Mouse (Mus musculus): ENCODE measurements around the gene Olfr1437.
"Not testable (repeated sequence)": the region's sequence is repeated elsewhere in the genome, so short reads cannot be mapped to it uniquely, and the experiment has no call there.

Olfr1437 gene

DNA sequence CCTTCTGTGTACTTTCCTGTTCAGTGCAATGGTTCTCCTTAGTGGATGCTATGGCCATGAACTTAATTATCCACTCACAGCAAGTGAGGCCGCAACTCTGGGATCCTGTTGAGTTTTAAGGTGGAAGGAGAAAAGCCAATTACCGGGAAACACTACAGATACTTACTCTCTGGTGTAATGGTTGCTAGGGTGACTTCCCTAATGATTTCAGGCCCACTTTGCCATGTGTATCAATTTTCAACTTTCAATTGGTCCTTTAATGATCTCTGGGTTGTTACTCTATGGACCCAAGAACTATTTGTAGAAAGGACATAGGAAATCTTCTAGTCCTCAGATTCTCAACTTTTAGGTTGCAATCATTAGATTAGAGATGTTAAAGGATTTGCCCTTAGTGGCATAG lies at the start of gene Olfr1437:
Gene Olfr1437, minus strand, starts transcription at position 101 of the 400 bp plus-strand sequence.
- no peak for DNase-seq (ENCODE audit: low read depth, low spot score)

DNA sequence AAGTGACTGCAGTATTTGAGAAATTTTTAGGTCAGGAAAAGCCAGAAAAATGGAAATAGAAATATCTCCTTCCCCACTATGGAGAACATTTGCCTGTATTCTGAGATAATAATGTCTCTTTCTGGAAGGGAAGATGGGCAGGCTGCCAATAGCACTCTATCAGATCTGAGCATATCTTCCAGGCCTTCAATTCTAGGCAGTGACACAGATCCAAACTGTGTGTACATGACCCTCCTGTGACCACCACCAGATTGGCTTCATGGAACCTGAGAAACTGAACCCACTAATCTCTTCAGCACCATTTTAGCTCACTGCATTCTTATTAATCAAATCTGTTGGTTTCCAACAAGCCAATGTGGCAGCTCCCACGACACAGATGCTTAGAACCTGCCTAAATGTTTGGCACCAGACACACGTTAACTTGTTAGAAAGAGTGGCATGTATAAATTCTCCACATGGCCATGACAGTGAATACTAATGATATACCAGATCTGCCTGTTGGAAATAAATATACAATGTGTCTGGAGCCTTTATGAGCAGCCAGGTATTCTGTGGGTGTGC lies 49.6 kb upstream of the Olfr1437 start:
- no peak for DNase-seq (ENCODE audit: low read depth, low spot score)

DNA sequence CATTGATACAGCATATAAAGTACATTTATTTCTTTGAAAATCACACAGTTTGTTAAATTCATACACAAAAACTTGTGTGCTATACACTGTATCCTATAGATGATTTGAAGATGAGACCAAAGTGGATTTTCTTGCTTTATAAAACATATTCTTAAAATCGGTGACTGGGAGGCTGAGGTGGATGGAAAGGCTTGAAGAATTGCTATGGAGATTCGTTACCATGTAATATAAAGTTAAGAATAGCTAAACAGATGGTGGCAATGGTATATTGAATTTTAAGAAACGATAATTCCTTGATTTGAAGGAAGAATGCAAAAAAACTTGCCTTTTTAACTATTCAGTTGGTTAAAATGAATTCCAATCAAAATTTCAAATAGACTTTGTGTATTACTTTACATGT lies 48.1 kb upstream of the Olfr1437 start:
- no peak for DNase-seq (ENCODE audit: low read depth, low spot score)

DNA sequence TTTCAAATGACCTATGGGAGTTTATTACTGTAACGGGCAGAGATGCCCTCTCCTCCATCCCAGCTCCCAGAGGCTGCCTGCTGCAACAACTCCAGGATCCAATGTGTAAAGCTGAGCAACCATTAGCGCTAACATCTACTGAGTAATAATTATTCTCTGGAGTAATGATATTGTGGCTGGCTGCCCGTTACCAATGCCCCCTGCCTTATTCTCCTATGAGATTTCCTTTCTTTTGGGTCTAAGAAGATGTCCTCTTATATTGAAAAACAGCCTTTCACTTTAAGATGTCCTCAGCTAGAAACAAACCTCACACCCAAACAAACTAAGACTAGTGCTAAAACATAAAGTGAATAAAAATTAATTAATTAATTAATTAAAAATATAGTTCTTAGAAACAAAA lies 10.9 kb upstream of the Olfr1437 start, which contains the start of gene Olfr1438-ps1:
Gene Olfr1438-ps1, minus strand, starts transcription at position 101 of the 400 bp plus-strand sequence.
- DNase-seq (ENCODE audit: low read depth, low spot score) = no peak

DNA sequence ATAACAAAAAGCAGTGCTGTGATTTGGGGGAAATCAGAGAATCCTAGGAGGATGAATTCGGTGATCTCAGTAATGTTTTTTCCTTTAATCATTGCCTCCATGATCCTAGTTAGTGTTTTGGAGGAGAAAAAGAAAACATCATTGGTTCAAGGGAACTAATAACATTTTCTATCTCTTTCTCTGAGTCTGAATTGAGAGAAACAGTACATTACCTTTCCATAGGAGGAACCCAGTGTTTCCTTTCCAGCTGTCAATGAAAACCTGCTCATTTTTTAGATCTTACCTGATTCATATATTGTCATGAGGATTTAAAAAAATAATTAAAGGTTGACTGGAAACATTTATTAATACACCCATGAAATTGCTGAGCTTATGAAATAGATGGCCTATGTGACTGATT lies 25.9 kb downstream of the Olfr1437 start, which contains the start of gene Olfr1436:
Gene Olfr1436, minus strand, starts transcription at position 101 of the 400 bp plus-strand sequence.
- DNase-seq (ENCODE audit: low read depth, low spot score) = not testable (repeated sequence)

DNA sequence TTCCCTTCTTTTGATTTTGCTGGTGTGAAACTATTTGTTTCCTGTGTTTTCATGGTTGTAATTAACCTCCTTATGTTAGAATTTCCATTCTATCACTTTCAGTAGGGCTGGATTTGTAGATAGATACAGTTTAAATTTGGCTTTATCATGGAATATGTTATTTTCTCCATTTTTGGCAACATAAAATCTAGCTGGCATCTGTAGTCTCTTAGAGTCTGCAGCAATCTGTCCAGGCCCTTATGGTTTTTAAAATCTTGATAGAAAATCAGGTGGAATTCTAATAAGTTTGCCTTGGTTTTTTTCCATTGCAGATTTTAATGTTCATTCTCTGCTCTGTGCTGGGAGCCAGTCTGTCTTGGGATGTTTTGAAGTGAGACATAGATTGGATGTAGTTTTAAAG lies 31.9 kb downstream of the Olfr1437 start:
- DNase-seq (ENCODE audit: low read depth, low spot score) = no peak

DNA sequence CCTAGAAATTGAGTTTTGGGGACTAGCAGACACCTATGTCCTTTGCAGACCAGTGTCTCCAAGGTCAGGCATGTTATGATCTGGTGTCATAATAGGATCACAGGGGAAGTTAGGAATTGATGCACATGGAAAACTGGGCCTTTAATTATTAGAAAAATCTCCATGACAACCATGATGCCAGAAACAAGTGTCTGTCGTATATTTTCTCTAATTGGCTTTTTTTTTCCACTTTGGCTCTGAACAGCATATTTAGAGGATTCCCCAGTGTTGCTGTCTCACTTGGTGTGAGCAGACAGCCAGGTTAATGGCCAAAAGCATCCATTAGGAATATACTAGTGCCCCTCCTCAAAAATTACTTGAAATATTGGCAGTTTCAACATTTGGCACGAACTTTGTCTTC lies 45.3 kb downstream of the Olfr1437 start, which contains the start of gene Olfr1434:
Gene Olfr1434, plus strand, starts transcription at position 301 of the 400 bp plus-strand sequence.
- no peak for DNase-seq (ENCODE audit: low read depth, low spot score)

All from forelimb bud, embryonic 11.5 days (tissue).